Mouse (Mus musculus) forebrain, embryonic 13.5 days (tissue): ENCODE measurements around the gene Tbrg4. TPM values are rescaled to one million over a fixed set of nuclear protein-coding genes. Genes with fewer than 3 reads are reported as not detected.

Experiments used
- ATAC-seq: fragments of 200-750 bp; cut with Nextera tagmentation; 2 replicates; pipeline ENCODE4 v1.8.0; 2017
- H3K27ac ChIP-seq: fragments of 300-500 bp; sonication (generic); 2 replicates; pipeline ENCODE4 v1.5.1; 2015; ENCODE audit warnings: inconsistent platforms, mild to moderate bottlenecking, moderate library complexity
- H3K27me3 ChIP-seq: fragments of 300-500 bp; sonication (generic); 2 replicates; pipeline ENCODE4 v1.6.1; 2015; ENCODE audit warnings: mild to moderate bottlenecking, inconsistent platforms
- H3K36me3 ChIP-seq: fragments of 300-500 bp; sonication (generic); 2 replicates; pipeline ENCODE4 v1.6.1; 2015; ENCODE audit warnings: mild to moderate bottlenecking, inconsistent platforms; ENCODE audit not compliant: poor library complexity, severe bottlenecking
- H3K4me1 ChIP-seq: fragments of 300-500 bp; sonication (generic); 2 replicates; pipeline ENCODE4 v1.6.1; 2015; ENCODE audit warnings: inconsistent platforms
- H3K4me2 ChIP-seq: fragments of 300-500 bp; sonication (generic); 2 replicates; pipeline ENCODE4 v1.6.1; 2015; ENCODE audit warnings: inconsistent platforms, mild to moderate bottlenecking, moderate library complexity
- H3K4me3 ChIP-seq: fragments of 300-500 bp; sonication (generic); 2 replicates; pipeline ENCODE4 v1.5.1; 2015; ENCODE audit warnings: mild to moderate bottlenecking, inconsistent platforms
- H3K9ac ChIP-seq: fragments of 300-500 bp; sonication (generic); 2 replicates; pipeline ENCODE4 v1.6.1; 2015; ENCODE audit warnings: mild to moderate bottlenecking, inconsistent platforms
- H3K9me3 ChIP-seq: fragments of 300-500 bp; sonication (generic); replicated peaks from 2 replicates; pipeline ENCODE4 v1.6.1; 2016; ENCODE audit warnings: inconsistent platforms
- WGBS: fragments of 180-500 bp; shearing (Covaris S2); methylation state at CpG from one replicate; pipeline ENCODE4 v1.1.7; 2015; 5-methylcytosine and 5-hydroxymethylcytosine counted together
- polyA plus RNA-seq: library from polyadenylated mRNA; unstranded; fragments of >200 nt; fragmentation: Nextera tagmentation; extraction: Ambion mirVana; gene quantifications from 2 replicates; pipeline ENCODE4 v1.2.1, GENCODE M21; 2015

The Tbrg4 gene
- polyA plus RNA-seq, 1 experiment from 2014 or later, result 32.1 TPM

DNA sequence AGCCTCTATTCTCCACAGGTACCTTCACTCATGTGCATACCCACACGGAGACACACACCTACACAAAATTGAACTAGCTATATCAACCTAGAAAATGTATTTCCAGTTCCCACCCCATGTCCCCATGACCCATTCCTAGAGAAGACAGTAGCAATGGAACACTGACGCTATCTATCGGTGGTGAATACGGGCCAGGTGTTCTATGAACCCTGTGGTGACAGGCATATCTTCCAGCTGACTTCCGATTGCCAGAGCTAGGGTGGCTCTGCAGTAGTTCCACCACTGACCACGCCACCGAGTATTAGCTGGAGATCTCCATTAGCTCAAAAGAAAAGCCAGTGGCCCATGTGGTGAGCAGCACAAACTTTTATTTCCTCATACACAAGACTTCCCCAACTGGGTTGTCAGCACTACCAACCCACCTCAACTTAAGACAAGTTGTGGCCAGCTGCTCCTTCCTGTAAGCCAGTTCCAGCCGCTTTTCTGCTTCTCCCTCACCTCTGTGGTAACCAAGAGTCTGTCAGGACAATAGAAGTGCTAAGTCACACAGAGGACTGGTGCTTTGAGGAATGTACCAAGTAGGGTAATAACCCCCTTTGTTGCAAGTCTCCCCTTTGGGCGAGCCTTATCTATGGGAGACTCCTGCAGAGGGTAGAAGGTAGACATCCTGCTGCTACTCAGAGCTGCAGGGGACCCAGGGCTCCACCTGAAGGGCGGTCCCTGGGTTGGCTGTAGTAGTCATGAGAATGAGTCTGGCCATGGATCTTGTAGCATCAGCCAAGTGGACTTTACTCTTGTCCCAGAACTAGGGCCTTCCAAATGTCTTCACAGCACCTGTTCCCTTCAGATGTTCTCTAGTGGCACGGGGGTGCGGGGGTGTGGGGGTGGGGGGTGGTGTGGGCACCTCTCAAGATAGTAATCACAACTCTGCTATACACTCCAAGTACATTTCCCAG, 10.3 kb downstream of the Tbrg4 start:
- H3K9me3 ChIP-seq, result no peaks in the 10 kb centered on the region
- peaks cover 95% of the 10 kb centered on the region for H3K36me3 ChIP-seq
- no peak overlapping the region for H3K4me2 ChIP-seq
- H3K27ac ChIP-seq, result no peak overlapping the region
- H3K4me3 ChIP-seq, result no peak overlapping the region
- ATAC-seq, result no peak
- no peaks in the 10 kb centered on the region for H3K27me3 ChIP-seq
- H3K9ac ChIP-seq, result no peak overlapping the region
- no peaks in the 10 kb centered on the region for H3K4me1 ChIP-seq
- 95% methylated on average over 12 of the region's 12 CpGs for WGBS

DNA sequence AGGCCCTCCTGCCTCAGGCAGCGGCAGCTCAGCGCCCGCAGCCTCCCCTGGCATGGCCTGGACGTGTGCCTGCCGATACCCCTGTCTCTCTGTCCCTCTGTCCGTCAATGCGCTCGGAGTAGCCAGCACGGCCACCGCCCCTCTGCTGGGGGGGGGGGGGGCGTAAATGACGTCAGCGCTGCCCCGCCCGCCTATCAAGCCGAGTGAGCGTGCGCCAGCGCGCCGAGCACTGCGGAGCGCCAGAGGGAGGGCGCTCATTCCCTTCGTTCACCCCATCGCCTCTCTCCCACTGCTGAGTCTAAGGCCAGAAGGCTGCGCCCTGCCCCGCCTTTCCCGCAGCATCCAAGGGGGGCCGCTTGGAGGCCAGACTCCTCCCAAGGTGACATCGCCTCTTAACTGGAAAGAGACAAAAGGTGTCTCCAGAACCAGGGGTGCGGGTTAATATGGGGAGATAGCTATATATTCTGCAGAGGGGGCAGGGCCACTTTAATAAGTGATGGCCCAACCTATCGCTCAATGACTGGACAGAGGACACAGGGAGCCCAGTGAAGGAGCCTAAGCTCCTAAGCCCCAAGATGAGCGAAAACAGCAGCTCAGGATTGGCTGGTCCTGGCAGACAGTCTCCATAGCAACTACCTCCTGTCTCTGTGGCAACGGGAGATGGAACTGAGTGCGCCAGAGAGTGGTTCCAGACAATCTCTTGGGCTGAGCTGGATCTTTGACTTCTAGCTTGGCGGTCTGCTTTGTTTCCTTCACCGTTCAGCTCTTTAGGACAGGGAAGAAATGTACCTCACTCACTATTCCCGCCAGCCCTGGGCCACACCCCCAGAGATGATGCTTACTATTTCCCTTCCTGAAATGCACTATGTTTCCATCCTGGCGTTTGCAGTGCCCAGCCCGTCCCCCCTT, 20.1 kb downstream of the Tbrg4 start, which contains the start of gene Nacad:
Nacad (minus strand) TSS at position 563 of the 909 bp plus-strand sequence.
- H3K4me3 ChIP-seq, result peak within 1 kb of the TSS; percentile 64
- peak within 1 kb of the TSS; percentile 97 for H3K27ac ChIP-seq
- H3K9me3 ChIP-seq, result no peaks in the 10 kb centered on the region
- H3K4me2 ChIP-seq, result peak within 1 kb of the TSS; percentile 86
- H3K9ac ChIP-seq, result peak within 1 kb of the TSS; percentile 83
- no peaks in the 10 kb centered on the region for H3K27me3 ChIP-seq
- H3K4me1 ChIP-seq, result peaks cover 47% of the 10 kb centered on the region
- H3K36me3 ChIP-seq, result peaks cover 31% of the 10 kb centered on the region
- ATAC-seq, result peak; percentile 91
- WGBS, result 1% methylated on average over 26 of the region's 41 CpGs

DNA sequence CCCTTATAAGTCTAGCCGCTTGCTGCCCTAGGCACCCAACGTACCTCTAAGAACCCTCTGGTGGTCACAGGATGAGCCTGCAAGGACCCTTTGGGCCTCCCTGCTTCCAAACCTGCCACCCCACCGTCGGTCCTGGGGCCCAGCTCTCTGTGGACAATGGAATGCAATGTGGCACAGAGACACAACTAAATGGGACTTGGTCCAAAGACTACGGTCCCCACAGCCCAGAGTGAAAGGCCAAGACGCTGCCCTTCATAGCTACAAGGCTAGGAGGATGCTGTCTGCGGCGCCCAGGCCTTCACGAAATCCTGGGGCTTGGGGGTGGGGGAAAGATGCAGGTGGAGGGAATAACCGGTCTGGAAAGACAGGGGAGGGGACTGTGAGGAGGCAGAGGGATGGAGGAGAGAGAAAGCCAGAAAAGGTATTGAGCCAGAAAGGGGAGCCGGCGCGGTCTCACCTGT, 20.8 kb downstream of the Tbrg4 start:
- no peaks in the 10 kb centered on the region for H3K9me3 ChIP-seq
- H3K4me1 ChIP-seq, result peaks cover 51% of the 10 kb centered on the region
- 8% methylated on average over 13 of the region's 13 CpGs for WGBS
- ATAC-seq, result 0 out of 2 replicates have a peak, but pooled peaks have one; percentile 0
- peak overlapping the region; percentile 64 for H3K4me3 ChIP-seq
- H3K27ac ChIP-seq, result peak overlapping the region; percentile 97
- H3K4me2 ChIP-seq, result peak overlapping the region; percentile 86
- peaks cover 30% of the 10 kb centered on the region for H3K36me3 ChIP-seq
- no peaks in the 10 kb centered on the region for H3K27me3 ChIP-seq
- H3K9ac ChIP-seq, result peak overlapping the region; percentile 83

DNA sequence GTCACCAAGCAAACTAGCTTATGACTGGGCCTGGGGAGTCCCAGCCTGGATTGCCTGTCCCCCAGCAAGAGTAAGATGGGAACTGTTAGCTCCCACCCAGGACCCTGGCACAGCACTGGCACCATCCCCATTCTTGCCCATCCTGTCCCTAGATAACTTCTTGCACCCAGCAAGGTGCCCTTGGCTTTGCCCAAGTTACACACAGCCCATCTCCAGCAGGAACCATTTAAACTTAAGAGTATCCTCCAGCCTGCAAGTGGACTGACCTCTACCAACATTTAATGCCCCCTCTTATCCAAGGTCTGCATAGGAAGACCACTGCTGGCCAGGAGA, 21.3 kb downstream of the Tbrg4 start:
- H3K9me3 ChIP-seq, result no peaks in the 10 kb centered on the region
- no peak for ATAC-seq
- H3K4me2 ChIP-seq, result peak overlapping the region; percentile 86
- peak overlapping the region; percentile 64 for H3K4me3 ChIP-seq
- peaks cover 34% of the 10 kb centered on the region for H3K36me3 ChIP-seq
- H3K27ac ChIP-seq, result peak overlapping the region; percentile 97
- H3K27me3 ChIP-seq, result no peaks in the 10 kb centered on the region
- peaks cover 55% of the 10 kb centered on the region for H3K4me1 ChIP-seq
- peak overlapping the region; percentile 83 for H3K9ac ChIP-seq

DNA sequence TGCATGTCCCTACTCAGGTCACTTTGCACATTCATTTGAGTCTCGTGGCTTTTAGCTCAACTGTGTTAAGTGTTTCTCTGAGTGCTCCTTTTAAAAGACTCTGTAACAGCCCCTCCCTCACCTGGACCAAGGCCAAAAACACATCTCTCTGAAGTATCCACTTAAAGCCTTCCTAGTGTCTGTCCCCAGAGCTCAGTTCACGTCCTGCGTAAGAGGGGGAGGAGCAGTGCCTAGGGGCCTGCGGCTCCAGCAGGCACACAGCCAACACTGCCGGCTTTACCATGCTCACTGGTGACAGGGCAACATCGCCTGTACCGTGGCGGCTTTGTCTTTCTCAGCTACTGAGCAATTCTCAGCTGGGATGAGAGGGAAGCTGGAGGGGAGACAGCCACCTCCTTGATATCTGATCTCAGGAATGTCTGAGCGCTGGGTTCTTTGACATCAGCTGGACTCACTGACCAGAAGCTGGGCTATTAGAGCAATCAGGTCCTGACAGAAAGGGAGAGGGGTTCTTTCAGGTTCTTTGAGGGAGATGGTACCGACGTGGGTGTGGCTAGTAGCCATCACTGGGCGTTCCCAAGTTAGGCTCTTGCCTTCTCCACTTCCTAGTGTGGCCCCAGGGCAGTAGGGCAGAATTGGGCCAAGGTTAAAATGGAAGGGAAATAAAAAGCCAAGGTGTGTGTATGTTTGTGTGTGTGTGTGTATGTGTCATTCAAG, 21.8 kb downstream of the Tbrg4 start:
- H3K36me3 ChIP-seq, result peaks cover 35% of the 10 kb centered on the region
- peak overlapping the region; percentile 86 for H3K4me2 ChIP-seq
- H3K27ac ChIP-seq, result peak overlapping the region; percentile 97
- peak overlapping the region; percentile 64 for H3K4me3 ChIP-seq
- H3K9ac ChIP-seq, result peak overlapping the region; percentile 83
- peaks cover 61% of the 10 kb centered on the region for H3K4me1 ChIP-seq
- ATAC-seq, result peak; percentile 52
- 10% methylated on average over 12 of the region's 12 CpGs for WGBS
- no peaks in the 10 kb centered on the region for H3K9me3 ChIP-seq
- no peaks in the 10 kb centered on the region for H3K27me3 ChIP-seq

DNA sequence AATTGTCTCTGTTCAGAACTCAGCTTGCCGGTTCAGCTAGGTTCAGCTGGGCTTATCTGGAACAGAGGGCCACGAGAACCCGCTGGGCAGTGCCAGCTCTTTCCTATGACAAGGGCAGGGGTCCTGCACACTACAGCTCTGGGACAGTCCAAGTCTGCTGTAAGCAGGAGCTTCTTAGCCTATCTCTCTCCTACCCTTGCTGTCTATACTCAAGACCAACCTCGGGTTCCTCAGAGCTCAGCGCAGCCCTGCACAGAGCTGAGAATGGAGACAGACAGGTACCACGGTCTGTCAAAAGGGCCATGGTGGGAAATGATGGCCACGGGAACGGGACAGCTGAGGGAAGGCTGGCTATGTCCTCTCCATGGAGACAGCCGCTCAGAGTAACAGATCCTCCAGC, 22.6 kb downstream of the Tbrg4 start:
- H3K4me3 ChIP-seq, result peak overlapping the region; percentile 64
- ATAC-seq, result no peak
- peaks cover 69% of the 10 kb centered on the region for H3K4me1 ChIP-seq
- peak overlapping the region; percentile 83 for H3K9ac ChIP-seq
- H3K4me2 ChIP-seq, result peak overlapping the region; percentile 86
- peaks cover 37% of the 10 kb centered on the region for H3K36me3 ChIP-seq
- H3K9me3 ChIP-seq, result no peaks in the 10 kb centered on the region
- H3K27me3 ChIP-seq, result no peaks in the 10 kb centered on the region
- 80% methylated on average over 9 of the region's 9 CpGs for WGBS
- H3K27ac ChIP-seq, result peak overlapping the region; percentile 97; the same call in 1 of the 2 replicates

DNA sequence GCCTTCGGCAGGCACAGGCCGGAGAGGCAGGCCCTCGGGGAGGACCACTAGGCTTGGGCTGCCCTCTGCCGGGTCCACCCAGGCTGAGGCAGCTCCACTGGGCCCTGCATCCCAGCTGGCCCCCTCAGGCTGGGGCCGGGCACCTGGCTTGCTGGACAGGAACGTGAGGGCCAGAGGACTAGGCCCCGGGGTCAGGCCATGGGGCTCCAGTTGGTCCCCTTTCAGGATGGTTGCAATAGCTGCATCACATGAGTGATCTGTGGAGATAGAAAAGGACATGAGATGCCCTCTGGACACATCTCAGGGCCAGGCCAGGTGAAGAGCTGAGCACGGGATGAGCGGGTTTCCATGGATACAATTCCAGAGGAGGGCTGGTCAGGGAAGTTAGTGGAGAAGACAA, 23.2 kb downstream of the Tbrg4 start:
- Histone ChIP-seq H3K27ac (0 out of 2 replicates have a peak overlapping the region, but pooled peaks have one; percentile 97), H3K9ac (no peak overlapping the region), H3K4me2 (peak overlapping the region; percentile 86), H3K27me3 (no peaks in the 10 kb centered on the region), H3K36me3 (peaks cover 43% of the 10 kb centered on the region), H3K4me3 (peak overlapping the region; percentile 64; the same call in 1 of the 2 replicates), H3K4me1 (peaks cover 72% of the 10 kb centered on the region), H3K9me3 (no peaks in the 10 kb centered on the region)
- 77% methylated on average over 9 of the region's 9 CpGs for WGBS
- ATAC-seq, result no peak

DNA sequence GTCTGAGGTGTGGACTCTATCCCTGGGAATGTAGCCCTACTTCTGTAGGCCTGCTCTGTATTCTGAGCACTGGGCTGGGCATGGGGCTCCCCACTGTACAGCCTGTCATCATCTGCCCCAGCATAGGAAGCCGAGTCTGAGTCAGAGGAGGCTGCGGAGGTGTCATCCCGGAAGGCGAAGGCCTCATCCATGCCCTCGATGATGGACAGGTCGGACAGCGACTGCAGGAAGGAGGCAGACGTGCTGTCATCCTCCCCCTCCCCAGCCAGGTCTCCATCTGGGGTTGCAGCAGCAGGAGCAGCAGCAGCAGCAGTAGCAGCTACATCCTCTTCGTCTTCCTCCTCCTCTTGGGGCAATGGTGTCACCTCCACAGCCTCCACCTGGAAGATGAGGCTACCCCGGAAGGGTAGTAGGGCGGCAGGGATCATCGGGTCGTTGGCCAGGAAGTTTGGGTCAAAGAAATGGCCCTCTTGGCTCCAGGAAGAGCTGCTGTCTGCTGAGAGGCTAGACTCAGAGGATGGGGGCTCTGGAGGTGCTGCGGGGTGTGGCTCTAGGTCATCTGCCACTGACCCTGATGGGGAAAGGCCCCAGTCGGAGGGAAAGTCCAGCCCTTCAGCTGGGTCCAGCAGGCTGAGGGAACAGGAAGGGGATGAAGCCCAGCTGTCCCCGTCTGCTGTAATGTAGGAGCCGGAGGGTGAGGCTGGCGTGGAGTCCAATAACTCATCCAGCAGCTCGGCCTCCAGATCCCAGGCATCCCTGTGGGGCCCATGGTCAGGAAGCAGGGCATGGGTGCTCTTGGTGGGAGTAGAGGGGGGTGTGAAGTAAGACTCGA, 24.0 kb downstream of the Tbrg4 start:
- Histone ChIP-seq H3K9ac (no peak overlapping the region), H3K27ac (no peak overlapping the region), H3K4me2 (no peak overlapping the region), H3K36me3 (peaks cover 51% of the 10 kb centered on the region), H3K4me1 (peaks cover 69% of the 10 kb centered on the region), H3K4me3 (no peak overlapping the region), H3K27me3 (no peaks in the 10 kb centered on the region), H3K9me3 (no peaks in the 10 kb centered on the region)
- no peak for ATAC-seq
- 86% methylated on average over 19 of the region's 20 CpGs for WGBS

DNA sequence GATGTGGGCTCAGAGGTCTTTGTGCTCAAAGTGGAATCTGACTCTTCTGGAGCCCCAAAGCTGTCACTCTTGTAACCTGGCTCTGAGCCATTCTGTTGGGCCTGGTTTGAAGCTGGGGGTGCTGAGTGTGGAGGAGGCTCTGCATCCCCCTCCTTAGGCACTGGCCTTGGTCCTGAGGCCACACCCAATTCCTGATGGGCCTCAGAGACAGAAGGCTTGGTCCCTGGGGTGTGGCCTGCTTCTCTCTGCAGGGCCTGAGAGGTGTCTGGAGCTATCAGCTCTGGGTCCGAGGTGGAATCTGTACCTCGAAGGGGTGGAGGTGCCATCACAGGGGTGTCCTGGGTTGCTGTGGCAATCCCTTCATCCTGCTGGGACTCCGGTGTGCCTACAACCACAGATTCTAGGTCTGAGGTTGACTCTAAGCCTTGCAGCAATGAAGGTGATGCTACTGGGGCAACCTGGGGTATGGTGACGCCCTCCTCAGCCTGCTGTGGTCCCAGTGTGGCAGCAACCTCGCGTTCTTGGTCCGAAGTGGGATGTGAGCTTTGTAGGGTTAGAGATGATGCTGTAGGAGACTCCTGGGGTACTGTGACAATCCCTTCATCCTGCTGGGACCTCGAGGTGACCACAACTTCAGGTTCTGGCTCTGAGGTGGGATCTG, 25.5 kb downstream of the Tbrg4 start:
- Histone ChIP-seq H3K4me2 (no peak overlapping the region), H3K9me3 (no peaks in the 10 kb centered on the region), H3K27me3 (no peaks in the 10 kb centered on the region), H3K4me3 (no peak overlapping the region), H3K9ac (no peak overlapping the region), H3K27ac (no peak overlapping the region; the same call in 1 of the 2 replicates), H3K4me1 (peaks cover 55% of the 10 kb centered on the region), H3K36me3 (peaks cover 65% of the 10 kb centered on the region)
- ATAC-seq, result no peak
- 85% methylated on average over 8 of the region's 8 CpGs for WGBS

DNA sequence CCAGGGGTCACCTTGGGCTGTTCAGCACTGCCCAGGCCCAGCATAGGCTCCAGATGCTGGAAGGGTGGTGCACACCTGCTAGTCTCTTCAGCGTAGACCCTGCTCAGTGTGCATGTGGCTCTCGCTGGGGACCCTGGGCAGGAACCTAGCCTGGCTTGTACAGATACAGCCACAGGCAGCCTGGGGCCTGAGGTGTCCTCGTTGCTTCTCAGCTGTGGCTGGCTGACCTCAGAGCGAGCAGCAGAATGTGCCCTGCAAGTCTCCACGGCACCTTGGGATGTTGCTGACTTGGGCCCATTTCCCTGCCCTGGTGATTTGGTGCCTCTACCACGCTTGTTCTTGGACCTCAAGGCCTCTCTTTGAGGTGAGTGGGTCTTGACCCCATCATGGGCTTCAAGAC, 26.0 kb downstream of the Tbrg4 start:
- H3K27me3 ChIP-seq, result no peaks in the 10 kb centered on the region
- ATAC-seq, result no peak
- peak overlapping the region; percentile 61 for H3K9ac ChIP-seq
- H3K4me2 ChIP-seq, result peak overlapping the region; percentile 57
- peaks cover 50% of the 10 kb centered on the region for H3K4me1 ChIP-seq
- H3K4me3 ChIP-seq, result no peak overlapping the region
- H3K9me3 ChIP-seq, result no peaks in the 10 kb centered on the region
- WGBS, result 89% methylated on average over 6 of the region's 6 CpGs
- peaks cover 71% of the 10 kb centered on the region for H3K36me3 ChIP-seq
- peak overlapping the region; percentile 61; the same call in 1 of the 2 replicates for H3K27ac ChIP-seq
